Mouse (Mus musculus): ENCODE data around the gene Lamp3. TPM values are rescaled to one million over a fixed set of nuclear protein-coding genes. Genes with fewer than 3 reads are reported as not detected.
"Not testable (repeated sequence)": the region's sequence is repeated elsewhere in the genome, so short reads cannot be mapped to it uniquely, and the experiment has no call there.

The Lamp3 gene
- polyA plus RNA-seq (2016; fragmentation: Nextera tagmentation; extraction: Ambion mirVana) = 0.05 TPM in 1 of 2 replicates, not detected in the other

DNA sequence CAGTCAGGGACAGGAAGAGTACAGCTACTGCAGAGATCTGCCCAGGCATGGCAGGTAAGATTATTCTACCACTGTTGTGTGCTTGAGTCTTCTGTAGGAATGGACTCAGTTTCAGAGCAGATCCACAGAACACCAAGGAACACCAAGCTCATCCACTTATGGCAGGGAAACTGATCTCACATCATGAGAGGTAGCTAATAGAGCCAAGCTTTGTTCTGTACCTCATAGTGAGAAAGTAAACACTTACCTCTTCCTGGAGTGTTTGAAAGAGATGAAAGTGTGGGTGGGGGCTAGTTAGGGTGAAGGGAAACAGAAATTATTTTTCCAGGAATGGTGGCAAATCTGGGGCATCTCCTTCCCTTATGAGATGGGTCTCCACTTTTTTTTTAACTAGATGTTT is at the start of gene Lamp3:
Gene Lamp3 (minus strand): TSS at position 160 of the 400 bp plus-strand sequence.
- no peaks in the 10 kb centered on the region for H3K9me3 ChIP-seq (replicated peaks)
- no peak within 1 kb of the TSS for H3K27ac ChIP-seq (ENCODE audit: poor library complexity, severe bottlenecking)
- no peak for ATAC-seq (ENCODE audit: insufficient number of reproducible peaks, low FRiP score)
- no peak within 1 kb of the TSS for H3K9ac ChIP-seq
- H3K4me1 ChIP-seq (replicated peaks) = no peaks in the 10 kb centered on the region
- H3K4me3 ChIP-seq = no peak within 1 kb of the TSS
- no peaks in the 10 kb centered on the region for H3K36me3 ChIP-seq
- no peaks in the 10 kb centered on the region for H3K27me3 ChIP-seq (replicated peaks)
- no peak within 1 kb of the TSS for H3K4me2 ChIP-seq

DNA sequence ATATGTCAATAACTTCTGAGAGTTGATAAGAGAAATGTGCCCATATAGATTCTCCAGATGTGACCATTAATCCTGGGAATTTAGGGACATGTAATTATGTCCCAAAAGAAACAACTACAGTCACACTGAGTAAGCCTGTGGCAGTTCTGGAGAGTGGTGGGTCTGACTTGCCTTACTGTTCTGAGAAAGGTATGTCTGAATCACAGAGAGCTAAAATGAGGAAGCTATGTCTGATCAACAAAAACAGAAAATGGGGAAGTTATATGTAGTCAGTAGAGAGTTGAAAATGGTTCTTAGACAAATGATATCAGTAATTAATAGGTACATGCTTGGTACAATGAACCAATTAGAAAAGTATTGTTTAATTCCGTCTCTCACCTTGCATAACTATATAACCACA is 26.7 kb upstream of the Lamp3 start:
- 78% methylated on average over 1 of the region's 1 CpGs for WGBS
- Histone ChIP-seq H3K36me3 (no peaks in the 10 kb centered on the region), H3K27ac (ENCODE audit: poor library complexity, severe bottlenecking) (no peak overlapping the region), H3K9me3 (replicated peaks) (no peaks in the 10 kb centered on the region), H3K27me3 (replicated peaks) (no peaks in the 10 kb centered on the region), H3K4me1 (replicated peaks) (no peaks in the 10 kb centered on the region), H3K4me3 (no peak overlapping the region), H3K9ac (no peak overlapping the region), H3K4me2 (no peak overlapping the region)
- no peak for ATAC-seq (ENCODE audit: insufficient number of reproducible peaks, low FRiP score)

DNA sequence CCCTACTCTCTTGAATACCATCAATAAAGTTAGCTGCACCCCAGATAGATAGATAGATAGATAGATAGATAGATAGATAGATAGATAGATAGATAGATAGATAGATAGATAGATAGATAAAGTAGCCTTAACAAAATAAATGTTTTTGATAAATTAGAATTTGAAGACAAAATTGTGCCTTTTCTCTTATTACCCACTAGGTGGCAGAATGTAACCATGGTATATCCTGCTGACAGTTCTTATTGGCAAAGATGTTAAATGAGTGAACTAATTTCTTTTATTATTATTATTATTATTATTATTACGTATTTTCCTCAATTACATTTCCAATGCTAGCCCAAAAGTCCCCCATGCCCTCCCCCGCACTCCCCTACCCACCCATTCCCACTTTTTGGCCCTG is 18.0 kb upstream of the Lamp3 start:
- H3K9ac ChIP-seq; H3K27ac ChIP-seq (ENCODE audit: poor library complexity, severe bottlenecking); H3K4me2 ChIP-seq; H3K4me1 ChIP-seq (replicated peaks); H3K36me3 ChIP-seq; H3K9me3 ChIP-seq (replicated peaks); ATAC-seq (ENCODE audit: insufficient number of reproducible peaks, low FRiP score); H3K4me3 ChIP-seq; H3K27me3 ChIP-seq (replicated peaks): not testable (repeated sequence)
- WGBS = 42% methylated on average over 2 of the region's 2 CpGs

DNA sequence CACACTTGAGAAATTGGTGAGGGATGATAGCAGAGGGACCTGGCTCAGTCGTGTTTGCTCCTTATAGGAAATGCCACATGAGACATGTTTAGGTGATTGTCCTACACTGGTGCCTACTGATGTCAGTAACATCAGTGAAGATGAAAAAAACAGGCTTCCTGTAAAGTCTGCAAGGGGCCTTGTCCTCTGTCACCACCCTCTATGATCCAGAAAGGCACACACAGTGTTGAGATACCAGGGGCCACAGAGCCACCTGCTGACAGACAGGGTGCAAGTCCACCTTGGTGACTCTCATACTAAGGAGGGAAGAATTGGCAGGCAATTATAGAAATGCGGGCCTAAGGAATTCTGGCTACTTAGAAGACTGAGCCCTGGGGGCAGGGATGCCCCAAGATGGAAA is 14.8 kb upstream of the Lamp3 start:
- Histone ChIP-seq H3K27me3 (replicated peaks) (no peaks in the 10 kb centered on the region), H3K4me2 (no peak overlapping the region), H3K9me3 (replicated peaks) (no peaks in the 10 kb centered on the region; the same call in 1 of the 2 replicates), H3K36me3 (no peaks in the 10 kb centered on the region), H3K9ac (no peak overlapping the region), H3K4me1 (replicated peaks) (no peaks in the 10 kb centered on the region), H3K4me3 (no peak overlapping the region), H3K27ac (ENCODE audit: poor library complexity, severe bottlenecking) (no peak overlapping the region)
- WGBS = 28% methylated on average over 2 of the region's 2 CpGs
- ATAC-seq (ENCODE audit: insufficient number of reproducible peaks, low FRiP score) = no peak

DNA sequence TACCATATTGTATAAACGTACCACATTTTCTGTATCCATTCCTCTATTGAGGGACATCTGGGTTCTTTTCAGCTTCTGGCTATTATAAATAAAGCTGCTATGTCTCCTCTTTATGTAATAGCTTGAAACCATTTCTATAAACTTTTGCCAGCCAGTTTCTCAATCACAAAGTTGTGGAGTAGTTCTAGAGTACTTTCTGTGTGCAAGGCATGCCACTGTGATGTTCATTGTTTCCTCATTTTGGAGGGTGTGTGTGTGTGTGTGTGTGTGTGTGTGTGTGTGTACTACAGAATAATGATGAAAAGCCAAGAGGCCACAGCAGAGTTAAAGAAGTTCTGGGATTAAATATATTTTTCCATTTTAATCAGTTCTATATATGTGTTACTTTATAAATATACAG is 1.2 kb upstream of the Lamp3 start:
- H3K4me1 ChIP-seq (replicated peaks) = no peaks in the 10 kb centered on the region
- no peaks in the 10 kb centered on the region for H3K27me3 ChIP-seq (replicated peaks)
- WGBS = 72% methylated on average over 1 of the region's 1 CpGs
- no peaks in the 10 kb centered on the region for H3K36me3 ChIP-seq
- no peaks in the 10 kb centered on the region for H3K9me3 ChIP-seq (replicated peaks)
- no peak overlapping the region for H3K27ac ChIP-seq (ENCODE audit: poor library complexity, severe bottlenecking)
- no peak overlapping the region for H3K4me2 ChIP-seq
- H3K9ac ChIP-seq = no peak overlapping the region
- H3K4me3 ChIP-seq = no peak overlapping the region
- ATAC-seq (ENCODE audit: insufficient number of reproducible peaks, low FRiP score) = no peak

DNA sequence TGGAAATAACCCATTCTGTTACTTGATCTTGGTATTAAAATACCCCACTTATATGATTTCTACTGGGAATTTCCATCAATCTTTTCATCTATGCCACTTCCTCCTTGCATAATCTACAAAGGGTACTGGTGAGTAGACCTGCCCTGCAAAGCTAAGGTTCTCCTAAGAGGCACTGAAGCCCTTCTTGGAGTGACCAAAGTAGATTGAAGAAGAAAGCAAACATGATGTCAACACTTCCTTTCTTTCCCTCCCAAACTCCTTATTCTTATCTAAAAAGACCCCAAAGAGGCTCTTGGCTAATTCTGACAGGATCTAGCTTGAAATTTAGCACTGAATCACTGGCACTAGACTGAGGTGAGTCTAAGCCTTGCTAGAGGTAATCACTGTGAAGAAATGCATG is 7.0 kb downstream of the Lamp3 start:
- ATAC-seq (ENCODE audit: insufficient number of reproducible peaks, low FRiP score) = no peak
- no peaks in the 10 kb centered on the region for H3K4me1 ChIP-seq (replicated peaks)
- H3K9ac ChIP-seq = no peak overlapping the region

DNA sequence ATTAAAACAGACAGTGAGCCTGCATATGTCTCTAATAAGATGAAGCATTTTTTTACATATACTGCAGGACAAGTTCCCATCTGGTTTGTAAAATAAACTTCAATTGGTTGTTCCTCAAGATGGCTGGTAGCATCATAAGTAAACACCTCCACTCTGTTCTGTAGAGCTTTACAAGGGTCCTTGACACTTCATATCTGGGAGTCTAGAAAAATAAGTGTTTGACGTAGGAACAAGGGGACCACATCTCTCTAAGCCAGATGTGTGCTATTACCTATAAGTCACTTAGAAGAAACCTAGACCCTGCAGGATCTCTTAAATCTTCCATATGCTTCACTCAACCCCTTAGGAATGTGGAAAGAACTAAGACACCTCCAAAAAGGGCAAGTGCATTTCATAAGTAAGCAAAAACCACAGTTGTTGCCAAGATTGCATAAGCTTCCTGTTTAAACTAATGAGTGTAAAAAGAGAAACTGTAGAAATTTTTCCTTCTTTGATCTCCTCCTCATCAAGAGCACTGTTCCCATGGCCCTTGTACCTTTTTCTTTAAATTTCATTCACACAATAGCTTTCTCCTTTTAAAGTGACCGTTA is 35.3 kb downstream of the Lamp3 start:
- Histone ChIP-seq H3K27me3 (replicated peaks) (no peaks in the 10 kb centered on the region), H3K9ac (no peak overlapping the region), H3K4me1 (replicated peaks) (no peaks in the 10 kb centered on the region), H3K4me2 (no peak overlapping the region), H3K36me3 (no peaks in the 10 kb centered on the region), H3K27ac (ENCODE audit: poor library complexity, severe bottlenecking) (no peak overlapping the region), H3K4me3 (no peak overlapping the region), H3K9me3 (replicated peaks) (0 out of 2 replicates have a peak, but pooled peaks cover 3% of the 10 kb centered on the region)
- no peak for ATAC-seq (ENCODE audit: insufficient number of reproducible peaks, low FRiP score)
- 72% methylated on average over 2 of the region's 2 CpGs for WGBS

More for the DNA sequence above, 7.0 kb downstream of the Lamp3 start:
- no peak overlapping the region for H3K4me2 ChIP-seq
- no peaks in the 10 kb centered on the region for H3K27me3 ChIP-seq (replicated peaks)
- no peaks in the 10 kb centered on the region for H3K9me3 ChIP-seq (replicated peaks)
- H3K27ac ChIP-seq (ENCODE audit: poor library complexity, severe bottlenecking) = no peak overlapping the region
- no peaks in the 10 kb centered on the region for H3K36me3 ChIP-seq
- no peak overlapping the region for H3K4me3 ChIP-seq

DNA sequence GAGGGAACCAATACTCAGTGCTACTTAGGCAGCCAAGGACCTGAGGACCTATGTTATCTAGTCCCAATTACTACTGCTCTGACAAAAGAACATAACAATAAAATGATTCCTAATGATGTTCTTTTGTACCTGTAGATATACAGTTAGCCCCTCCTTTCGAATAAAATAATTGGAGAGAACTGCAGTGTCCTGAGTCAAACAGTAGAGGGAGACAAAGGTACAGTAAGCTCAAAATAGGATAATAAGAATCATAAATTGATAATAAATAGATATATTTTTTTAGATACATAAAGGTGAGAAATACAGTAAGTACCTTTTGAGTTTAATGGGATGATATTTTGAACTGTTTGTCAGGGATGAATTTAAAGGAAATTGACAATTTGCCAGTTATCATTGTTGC is 39.9 kb downstream of the Lamp3 start:
- Histone ChIP-seq H3K4me3 (no peak overlapping the region), H3K4me2 (no peak overlapping the region), H3K9ac (no peak overlapping the region), H3K36me3 (no peaks in the 10 kb centered on the region), H3K27me3 (replicated peaks) (no peaks in the 10 kb centered on the region), H3K4me1 (replicated peaks) (no peaks in the 10 kb centered on the region), H3K27ac (ENCODE audit: poor library complexity, severe bottlenecking) (no peak overlapping the region), H3K9me3 (replicated peaks) (no peaks in the 10 kb centered on the region)
- 51% methylated on average over 1 of the region's 1 CpGs for WGBS
- ATAC-seq (ENCODE audit: insufficient number of reproducible peaks, low FRiP score) = no peak

DNA sequence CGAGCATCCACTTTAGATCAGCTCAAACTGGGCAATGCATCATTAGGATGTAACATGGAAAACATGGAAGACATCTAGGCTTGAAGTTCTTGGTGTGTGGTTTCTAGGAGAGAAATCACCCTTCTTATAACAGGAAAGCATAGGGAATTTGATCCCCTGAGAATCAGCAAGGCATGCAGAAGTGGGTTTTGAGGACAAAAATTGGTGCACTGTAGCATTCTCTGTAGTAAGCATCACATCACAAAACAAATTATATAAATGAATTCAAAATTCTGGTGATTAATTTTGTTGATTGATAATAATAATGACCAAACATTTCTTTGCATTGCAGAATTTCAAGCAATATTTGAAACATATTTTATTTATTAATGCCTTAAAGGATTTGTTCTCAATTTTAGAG is 76.4 kb downstream of the Lamp3 start, which contains the start of gene Olfr171:
Gene Olfr171 (minus strand): TSS at position 101 of the 400 bp plus-strand sequence.
- no peaks in the 10 kb centered on the region for H3K36me3 ChIP-seq
- no peak within 1 kb of the TSS for H3K9ac ChIP-seq
- no peak within 1 kb of the TSS for H3K4me2 ChIP-seq
- H3K4me3 ChIP-seq = no peak within 1 kb of the TSS
- WGBS = 86% methylated on average over 1 of the region's 1 CpGs
- ATAC-seq (ENCODE audit: insufficient number of reproducible peaks, low FRiP score) = no peak
- H3K27ac ChIP-seq (ENCODE audit: poor library complexity, severe bottlenecking) = no peak within 1 kb of the TSS
- H3K27me3 ChIP-seq (replicated peaks) = no peaks in the 10 kb centered on the region
- no peaks in the 10 kb centered on the region for H3K4me1 ChIP-seq (replicated peaks)
- peaks cover 10% of the 10 kb centered on the region for H3K9me3 ChIP-seq (replicated peaks)

DNA sequence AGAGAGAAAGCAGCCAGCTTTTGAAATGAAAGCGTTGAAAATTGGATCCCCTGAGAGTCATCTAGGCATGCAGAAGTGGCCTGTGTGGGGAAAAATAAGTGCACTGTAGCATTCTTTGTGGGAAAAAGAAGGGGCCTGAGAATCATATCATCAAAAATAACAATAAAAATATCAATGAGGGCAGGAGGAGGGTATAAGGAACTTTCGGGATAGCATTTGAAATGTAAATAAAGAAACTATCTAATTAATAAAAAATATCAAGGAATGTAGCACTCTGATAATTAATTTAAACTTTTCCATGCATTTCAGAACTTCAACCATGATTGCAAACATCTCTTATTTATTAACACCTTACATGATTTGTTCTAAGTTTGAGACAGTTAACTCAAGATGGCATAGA is 94.4 kb downstream of the Lamp3 start, which contains the start of gene Olfr170:
Gene Olfr170 (minus strand): TSS at position 101 of the 400 bp plus-strand sequence.
- not testable (repeated sequence) for H3K4me1 ChIP-seq (replicated peaks); H3K9ac ChIP-seq; H3K36me3 ChIP-seq; H3K27me3 ChIP-seq (replicated peaks); ATAC-seq (ENCODE audit: insufficient number of reproducible peaks, low FRiP score); H3K9me3 ChIP-seq (replicated peaks); H3K4me3 ChIP-seq; H3K4me2 ChIP-seq; H3K27ac ChIP-seq (ENCODE audit: poor library complexity, severe bottlenecking)
- 65% methylated on average over 2 of the region's 2 CpGs for WGBS

All from heart, embryonic 12.5 days (tissue).